Mouse (Mus musculus): ENCODE results near the gene Cdk9. TPM values are rescaled to one million over a fixed set of nuclear protein-coding genes. Genes with fewer than 3 reads are reported as not detected.

Cdk9 gene
- total and polyA plus RNA-seq, 3 experiments = 30.9 to 125 TPM; not detected in 1

DNA sequence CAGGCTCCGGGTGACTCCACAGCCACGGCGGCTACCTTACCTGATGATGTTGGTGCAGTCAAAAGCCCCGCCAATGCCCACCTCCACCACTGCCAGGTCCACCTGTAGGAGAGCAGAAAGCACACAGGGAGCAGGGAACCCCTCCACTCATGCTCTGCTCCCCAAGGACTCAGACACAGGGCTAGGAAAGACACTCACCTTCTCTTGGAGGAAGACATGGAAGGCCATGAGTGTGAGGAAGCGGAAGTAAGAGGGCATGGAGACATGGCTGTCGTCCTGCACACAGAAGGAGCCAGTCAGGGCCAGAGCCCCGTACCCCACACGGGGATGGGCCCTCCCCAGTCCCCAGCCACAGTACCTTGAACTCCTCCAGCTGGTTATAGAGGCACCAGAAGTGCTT, 25.3 kb downstream of the Cdk9 start:
- no peak for DNase-seq (ENCODE audit: low read depth, low spot score)
- H3K27ac ChIP-seq (ENCODE audit: control insufficient read depth, low read depth, low read length) = no peak overlapping the region
- peaks cover 0 to 3% of the 10 kb centered on the region in 2 experiments; a peak in 1 of 4 replicates for H3K4me1 ChIP-seq (ENCODE audit: control insufficient read depth in 1 of 2, insufficient read depth in 2 of 2, low read length in 2 of 2)
- H3K79me2 ChIP-seq (ENCODE audit: control insufficient read depth, insufficient read depth, low read length, poor library complexity) = peaks cover 2% of the 10 kb centered on the region
- no peaks in the 10 kb centered on the region for H3K27me3 ChIP-seq (ENCODE audit: control insufficient read depth in 1 of 2, insufficient read depth in 2 of 2, low read length in 2 of 2)
- no peak overlapping the region for H3K9ac ChIP-seq (ENCODE audit: control insufficient read depth, low read depth, low read length, poor library complexity, severe bottlenecking)
- peaks cover 2 to 5% of the 10 kb centered on the region in 2 experiments for H3K36me3 ChIP-seq (ENCODE audit: control insufficient read depth in 1 of 2, insufficient read depth in 2 of 2, low read length in 2 of 2)
- TF ChIP-seq E2F4 (IDR thresholded peaks at IDR 0.05; ENCODE audit: borderline replicate concordance, low read depth, low read length) = no peak
- TF ChIP-seq MAZ (IDR thresholded peaks at IDR 0.05; ENCODE audit: low read depth, low read length) = no peak
- TF ChIP-seq CHD1 (IDR thresholded peaks at IDR 0.05; ENCODE audit: low read depth, low read length) = no peak
- no peak for TF ChIP-seq EP300 (IDR thresholded peaks at IDR 0.05; ENCODE audit: low read depth in 1 of 2, low read length in 2 of 2)
- no peak for TF ChIP-seq CHD2 (IDR thresholded peaks at IDR 0.05; ENCODE audit: low read length)
- no peak for TF ChIP-seq USF1 (IDR thresholded peaks at IDR 0.05; ENCODE audit: low read depth, low read length)
- no peak for TF ChIP-seq MAX (IDR thresholded peaks at IDR 0.05; ENCODE audit: low read length)
- TF ChIP-seq ELF1 (IDR thresholded peaks at IDR 0.05; ENCODE audit: low read depth, low read length) = no peak
- no peak for TF ChIP-seq UBTF (IDR thresholded peaks at IDR 0.05; ENCODE audit: borderline replicate concordance, insufficient read depth, low read depth, low read length)
- TF ChIP-seq ZC3H11A (IDR thresholded peaks at IDR 0.05; ENCODE audit: low read depth, low read length) = no peak
- no peak for TF ChIP-seq HCFC1 (IDR thresholded peaks at IDR 0.05; ENCODE audit: low read depth, low read length)
- no peak for TF ChIP-seq SIN3A (IDR thresholded peaks at IDR 0.05; ENCODE audit: low read length)
- TF ChIP-seq CTCF (IDR thresholded peaks at IDR 0.05 in 2 of 3, conservative IDR thresholded peaks at IDR 0.05 in 1 of 3; ENCODE audit: control insufficient read depth in 1 of 3, insufficient read depth in 1 of 3, low read depth in 2 of 3, low read length in 3 of 3, poor library complexity in 1 of 3, severe bottlenecking in 1 of 3) = no peak
- no peak for TF ChIP-seq RCOR1 (IDR thresholded peaks at IDR 0.05; ENCODE audit: low read depth, low read length)
- TF ChIP-seq TCF12 (IDR thresholded peaks at IDR 0.05; ENCODE audit: low read depth, low read length) = no peak
- no peak for TF ChIP-seq ETS1 (IDR thresholded peaks at IDR 0.05; ENCODE audit: low read depth, low read length)
- no peak for TF ChIP-seq ZKSCAN1 (IDR thresholded peaks at IDR 0.05; ENCODE audit: low read depth, low read length)
- no peak for TF ChIP-seq TAL1 (IDR thresholded peaks at IDR 0.05; ENCODE audit: low read length)
- TF ChIP-seq POLR2A (IDR thresholded peaks at IDR 0.05; ENCODE audit: control insufficient read depth in 1 of 2, insufficient read depth in 1 of 2, low read depth in 1 of 2, low read length in 2 of 2, poor library complexity in 1 of 2) = no peak
- no peaks in the 10 kb centered on the region for H3K9me3 ChIP-seq (replicated peaks; ENCODE audit: insufficient read depth, low read length)
- no peak overlapping the region for H3K4me3 ChIP-seq (ENCODE audit: control insufficient read depth in 1 of 2, insufficient read depth in 1 of 2, low read depth in 2 of 2, low read length in 2 of 2)

DNA sequence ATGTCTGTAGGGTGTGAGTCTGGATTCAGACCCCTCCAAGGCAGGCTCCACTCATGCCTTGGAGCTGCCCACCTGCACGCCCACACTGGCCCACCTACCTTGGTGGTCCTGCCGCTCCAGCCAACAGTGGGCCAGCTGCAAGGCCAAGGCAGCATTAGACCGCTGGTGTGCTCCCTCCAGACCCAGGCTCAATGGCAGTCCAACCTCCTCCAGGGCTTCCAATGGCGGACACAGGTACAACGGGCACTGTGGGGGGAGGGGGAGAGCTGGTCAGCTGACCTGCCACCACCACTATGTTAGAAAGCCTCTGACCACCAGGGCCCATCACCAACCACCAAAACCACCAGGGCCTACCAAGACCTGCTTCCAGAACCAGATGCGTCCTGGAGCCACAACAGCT, 26.2 kb downstream of the Cdk9 start:
- H3K27me3 ChIP-seq (ENCODE audit: control insufficient read depth in 1 of 2, insufficient read depth in 2 of 2, low read length in 2 of 2) = no peaks in the 10 kb centered on the region
- peaks cover 0 to 5% of the 10 kb centered on the region in 2 experiments; a peak in 2 of 4 replicates for H3K36me3 ChIP-seq (ENCODE audit: control insufficient read depth in 1 of 2, insufficient read depth in 2 of 2, low read length in 2 of 2)
- H3K4me1 ChIP-seq (ENCODE audit: control insufficient read depth in 1 of 2, insufficient read depth in 2 of 2, low read length in 2 of 2) = no peaks in the 10 kb centered on the region
- no peaks in the 10 kb centered on the region for H3K9me3 ChIP-seq (replicated peaks; ENCODE audit: insufficient read depth, low read length)
- no peak overlapping the region for H3K27ac ChIP-seq (ENCODE audit: control insufficient read depth, low read depth, low read length)
- no peak for DNase-seq (ENCODE audit: low read depth, low spot score)
- TF ChIP-seq MAFK (IDR thresholded peaks at IDR 0.05; ENCODE audit: borderline replicate concordance, low read depth, low read length) = no peak
- no peak for TF ChIP-seq CHD1 (IDR thresholded peaks at IDR 0.05; ENCODE audit: low read depth, low read length)
- TF ChIP-seq ELF1 (IDR thresholded peaks at IDR 0.05; ENCODE audit: low read depth, low read length) = no peak
- TF ChIP-seq RCOR1 (IDR thresholded peaks at IDR 0.05; ENCODE audit: low read depth, low read length) = no peak
- no peak for TF ChIP-seq NELFE (IDR thresholded peaks at IDR 0.05; ENCODE audit: low read depth, low read length)
- no peak for TF ChIP-seq TCF12 (IDR thresholded peaks at IDR 0.05; ENCODE audit: low read depth, low read length)
- H3K9ac ChIP-seq (ENCODE audit: control insufficient read depth, low read depth, low read length, poor library complexity, severe bottlenecking) = no peak overlapping the region
- no peak overlapping the region for H3K4me3 ChIP-seq (ENCODE audit: control insufficient read depth in 1 of 2, insufficient read depth in 1 of 2, low read depth in 2 of 2, low read length in 2 of 2)
- H3K79me2 ChIP-seq (ENCODE audit: control insufficient read depth, insufficient read depth, low read length, poor library complexity) = no peaks in the 10 kb centered on the region
